Mouse (Mus musculus) activated CD4-positive, CD25-positive, alpha-beta regulatory T cell, adult 4 months (primary cell): ENCODE data around the gene Irak1bp1. TPM values are rescaled to one million over a fixed set of nuclear protein-coding genes. Genes with fewer than 3 reads are reported as not detected.

ENCODE experiments used
- ATAC-seq: one replicate; pipeline ENCODE4 v1.8.0; 2017
- polyA plus RNA-seq, 2 experiments: library from polyadenylated mRNA; unstranded; fragments of 100-300 nt; shearing (Covaris generic); gene quantifications; one replicate each; pipeline ENCODE4 v1.2.1; 2017

Gene Irak1bp1
- polyA plus RNA-seq, 2 experiments from 2014 or later = 0.87 TPM; not detected in 1

DNA sequence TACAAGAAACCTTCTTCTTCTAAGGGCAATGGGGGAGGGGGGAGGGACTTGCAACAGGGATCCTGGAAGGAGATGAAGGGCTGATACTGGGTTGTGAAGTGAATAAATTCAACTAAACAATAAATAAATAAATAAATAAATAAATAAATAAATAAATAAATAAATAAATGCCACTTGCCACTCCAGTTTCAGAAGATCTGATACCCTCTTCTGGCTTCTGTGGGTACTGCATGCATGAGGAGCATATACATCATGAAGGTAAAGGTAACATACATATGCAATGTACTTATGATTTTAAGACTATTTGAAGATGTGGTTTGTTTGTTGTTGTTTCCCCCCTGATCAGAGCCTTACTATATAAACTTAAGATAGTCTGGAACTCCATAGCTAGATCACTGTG lies 54.8 kb downstream of the Irak1bp1 start:
- no peak for ATAC-seq

DNA sequence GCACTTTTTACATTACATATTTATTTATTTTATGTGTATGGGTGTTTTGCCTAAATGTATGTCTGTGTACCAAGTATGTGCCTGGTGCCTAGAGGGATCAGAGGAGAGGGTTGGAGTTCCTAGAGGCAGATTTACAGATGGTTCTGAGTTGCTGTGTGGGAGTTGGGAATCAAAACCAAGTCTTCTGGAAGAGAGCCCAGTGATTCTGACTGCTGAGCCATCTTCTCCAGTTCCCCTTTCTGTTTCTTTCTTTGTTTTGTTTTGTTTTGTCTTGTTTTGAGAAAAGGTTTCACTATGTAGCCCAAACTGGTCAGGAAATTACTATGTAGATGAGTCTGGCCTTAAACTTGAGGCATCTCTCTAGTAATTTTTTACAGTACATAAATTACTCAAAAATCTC lies 59.3 kb downstream of the Irak1bp1 start:
- ATAC-seq = no peak

Other genes starting within 250 kb of the Irak1bp1 start
- 10 to 100 TPM; 72.1 to 76.6 TPM for gene Phip, start 146.0 kb downstream of the Irak1bp1 start, polyA plus RNA-seq